Mouse (Mus musculus): ENCODE data around the gene Spsb3. TPM values are rescaled to one million over a fixed set of nuclear protein-coding genes. Genes with fewer than 3 reads are reported as not detected.

Gene Spsb3
- total RNA-seq (2021), result 10 to 100 TPM; 27.8 to 31.5 TPM
- long read RNA-seq, experiment 1, transcript Spsb3-209 (7 exons, 1,953 nt), result major isoform, 44 of 76 reads
- long read RNA-seq, experiment 1, transcript Spsb3-203 (7 exons, 1,641 nt), result minor isoform, 8 of 76 reads
- long read RNA-seq, experiment 1, partial matches to known transcripts, result 2 of 76 reads
- long read RNA-seq, experiment 1, other reads (novel, unspliced or antisense), result 17 of 76 reads
- long read RNA-seq, experiment 2, transcript Spsb3-209 (7 exons, 1,953 nt), result major isoform, 62 of 109 reads
- long read RNA-seq, experiment 2, transcript Spsb3-203 (7 exons, 1,641 nt), result minor isoform, 12 of 109 reads
- long read RNA-seq, experiment 2, partial matches to known transcripts, result 2 of 109 reads
- long read RNA-seq, experiment 2, other reads (novel, unspliced or antisense), result 30 of 109 reads

DNA sequence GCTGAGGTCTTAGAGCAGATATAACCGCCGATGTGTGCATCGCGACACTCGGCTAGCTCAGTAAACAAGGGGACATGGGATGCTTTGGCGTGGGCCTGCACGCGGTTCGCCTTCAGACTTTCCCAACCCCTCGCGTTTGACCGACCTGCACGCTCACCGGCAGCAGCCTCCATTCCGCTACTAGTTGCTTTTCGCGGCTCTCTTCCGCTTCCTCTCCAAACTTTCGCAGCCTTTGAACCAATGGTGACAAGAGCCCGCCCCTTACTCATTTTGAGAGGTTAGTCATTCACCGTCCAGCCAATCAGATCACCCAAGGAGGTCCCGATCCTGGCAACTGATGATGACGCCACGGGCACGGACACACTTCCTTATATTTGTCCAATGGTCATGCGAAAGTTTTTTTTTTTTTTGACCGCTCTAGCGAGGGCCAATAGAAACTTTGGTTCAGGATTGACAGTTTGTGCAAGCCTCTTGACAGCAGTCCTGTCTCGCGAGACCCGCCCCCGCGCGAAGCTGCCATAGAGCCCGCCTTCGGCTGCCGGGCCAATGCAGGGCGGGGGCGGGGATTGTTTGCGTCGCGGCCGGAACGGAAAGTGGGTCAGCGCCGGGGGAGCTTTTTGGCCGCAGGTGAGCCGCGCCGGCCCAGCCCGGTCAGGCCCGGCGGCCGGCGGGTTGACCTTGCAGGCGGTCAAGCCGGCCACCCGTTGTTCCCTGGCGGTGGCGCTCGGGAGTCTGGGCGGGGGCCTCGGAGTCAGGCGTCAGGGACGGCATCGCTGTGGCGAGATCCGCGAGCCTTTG, at the start of gene Spsb3, which contains the start of gene Nubp2:
TSS of gene Spsb3 (plus strand) at position 510 of the 798 bp plus-strand sequence.
TSS of gene Nubp2 (minus strand) at position 216 of the 798 bp plus-strand sequence.
- peak; percentile 98 for DNase-seq

DNA sequence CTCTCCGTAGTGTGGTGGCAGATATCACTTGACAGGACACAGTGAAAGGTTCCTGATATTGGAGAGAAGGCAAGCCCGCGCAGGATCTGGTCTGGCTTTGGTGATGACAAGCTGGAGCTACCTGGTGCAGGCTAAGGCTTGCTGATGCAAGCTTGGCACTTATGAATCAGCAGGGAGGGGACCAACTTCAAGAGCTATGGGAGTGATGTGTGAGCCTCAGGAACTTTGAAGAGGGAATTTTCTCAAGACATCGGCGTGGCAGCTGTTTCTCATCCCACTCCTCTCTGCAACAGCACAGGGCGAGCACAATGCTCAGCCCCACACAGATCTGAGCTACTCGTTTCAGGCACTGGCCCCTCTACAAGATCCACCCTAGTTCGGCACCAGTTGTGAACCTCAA, 46.6 kb upstream of the Spsb3 start, which contains the start of gene Hagh:
TSS of gene Hagh (plus strand) at position 302 of the 400 bp plus-strand sequence.
- DNase-seq, result no peak

DNA sequence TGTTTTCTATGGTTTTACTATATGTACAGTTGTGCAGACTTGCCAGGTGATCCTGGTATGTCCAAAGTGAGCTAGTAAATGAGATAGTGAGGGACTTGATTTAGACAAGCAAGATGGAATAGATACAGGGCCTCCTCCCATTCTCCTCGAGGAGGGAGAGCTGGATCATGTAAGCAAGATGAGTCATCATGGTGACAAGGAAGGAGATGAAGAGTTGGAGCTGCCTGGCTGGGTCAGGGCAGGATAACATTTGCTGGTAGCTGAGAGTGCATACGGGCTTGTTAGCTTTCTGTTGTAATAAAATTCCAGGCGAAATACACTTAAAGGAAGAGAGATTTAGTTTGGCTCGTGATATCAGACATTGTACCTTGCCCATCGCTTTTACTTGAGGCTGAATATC, 46.1 kb upstream of the Spsb3 start:
- no peak for DNase-seq

DNA sequence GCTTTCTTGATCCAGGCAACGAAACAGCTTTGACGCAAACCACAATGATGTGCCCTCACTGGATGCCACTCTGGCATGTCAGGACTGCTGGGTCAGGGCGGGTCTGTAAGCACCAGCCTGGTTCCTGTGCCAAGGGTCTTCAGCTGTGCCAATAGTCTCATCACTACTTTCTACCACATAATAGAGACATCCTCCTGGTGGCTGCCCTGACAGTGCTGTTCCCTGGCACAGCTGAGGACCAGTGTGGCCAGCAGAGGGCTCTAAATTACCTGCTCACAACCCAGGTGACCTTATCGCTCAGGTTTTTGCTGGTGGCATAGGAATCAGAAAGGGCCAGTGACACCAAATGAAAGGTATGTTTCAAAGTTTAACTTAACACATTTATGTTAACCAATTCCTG, 45.3 kb upstream of the Spsb3 start:
- DNase-seq, result no peak

DNA sequence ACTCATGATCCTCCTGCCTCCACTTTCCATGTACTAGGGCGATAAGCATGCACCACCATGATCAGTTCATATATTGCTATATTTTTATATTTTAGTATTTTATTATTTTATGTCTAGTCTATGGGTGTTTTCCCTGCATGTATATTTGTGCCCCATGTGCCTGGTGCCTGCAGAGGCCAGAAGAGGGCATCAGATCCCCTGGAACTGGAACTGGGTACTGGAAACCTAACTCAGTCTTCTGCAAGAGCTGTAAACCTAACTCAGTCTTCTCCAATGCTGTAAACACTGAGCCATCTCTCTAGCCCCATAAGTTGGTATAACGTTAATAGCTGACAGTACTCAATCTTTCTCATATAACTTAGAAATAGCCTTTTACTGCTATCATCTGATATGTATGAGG, 43.8 kb upstream of the Spsb3 start:
- DNase-seq, result no peak

DNA sequence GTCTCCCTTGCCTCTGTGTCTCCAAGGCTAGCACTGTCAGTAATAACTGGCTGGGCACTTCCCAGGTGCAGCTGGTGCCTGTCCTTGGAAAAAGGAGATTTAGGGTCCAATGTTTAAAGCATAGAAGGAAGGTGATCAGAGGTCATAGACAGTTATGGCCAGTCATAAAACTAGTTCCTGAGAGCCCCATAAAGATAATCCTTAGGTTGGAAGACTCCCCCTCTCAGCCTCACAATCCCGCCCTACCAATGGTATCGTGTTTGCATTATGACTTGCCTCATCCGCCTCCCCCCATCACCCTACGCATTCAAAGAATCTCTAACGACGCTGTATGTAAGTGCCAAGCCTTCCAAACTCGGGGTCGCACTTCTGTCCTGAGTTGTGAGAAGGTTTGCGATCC, 41.9 kb upstream of the Spsb3 start:
- no peak for DNase-seq

DNA sequence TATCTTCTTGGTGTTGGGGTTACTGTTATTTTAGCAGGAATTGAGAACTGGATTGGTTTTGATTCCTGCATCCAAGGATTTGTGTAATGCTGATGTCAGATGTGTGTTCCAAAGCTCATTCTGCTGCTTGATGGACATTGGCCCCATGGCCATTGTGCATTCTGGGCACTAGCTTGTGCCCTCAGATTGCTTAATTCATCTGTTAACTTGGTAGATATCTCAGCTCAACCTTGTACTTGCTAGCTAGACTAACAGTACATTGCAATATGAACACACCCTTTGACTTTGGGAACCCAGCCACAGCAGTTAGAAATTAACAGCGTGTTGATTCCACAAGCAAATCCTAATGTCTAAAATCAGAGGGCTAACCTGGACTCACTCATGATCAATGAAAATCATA, 39.1 kb upstream of the Spsb3 start:
- DNase-seq, result no peak

DNA sequence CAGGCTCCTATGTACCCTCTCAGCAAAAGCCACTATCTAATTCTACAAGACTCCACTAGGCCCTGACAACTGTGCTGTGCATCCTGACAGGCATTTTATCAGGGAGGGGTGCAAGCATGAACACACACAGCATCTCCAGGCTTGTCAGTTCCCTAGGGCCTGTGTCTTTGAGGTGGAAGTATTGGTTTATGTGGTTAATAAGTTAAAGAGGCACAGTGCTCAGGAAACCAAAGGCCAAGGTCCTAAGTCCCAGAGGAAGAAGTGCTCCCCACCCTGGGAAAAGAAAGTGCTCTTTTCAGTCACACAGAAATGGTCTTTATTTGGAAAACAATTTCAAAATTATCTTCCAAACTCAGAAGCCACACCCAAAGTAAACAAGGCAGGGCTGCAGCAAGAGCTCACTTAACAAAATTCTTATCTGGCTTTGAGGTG, 37.8 kb upstream of the Spsb3 start:
- no peak for DNase-seq

DNA sequence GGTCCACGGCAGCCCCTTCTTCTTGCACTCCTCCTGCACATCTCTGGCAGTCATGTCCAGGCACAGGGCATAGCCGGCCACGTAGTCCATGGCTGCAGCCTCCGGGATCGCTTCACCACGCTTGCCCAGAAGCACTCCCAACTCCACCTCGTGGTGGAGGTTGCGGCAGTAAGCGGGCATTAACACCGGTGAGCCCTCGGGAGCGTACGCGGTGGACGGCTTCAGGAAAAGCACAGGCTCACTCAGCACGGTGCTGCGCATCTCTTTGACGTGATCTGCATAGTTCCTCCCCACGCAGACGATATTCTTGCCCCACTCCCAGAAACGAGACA, 36.7 kb upstream of the Spsb3 start:
- no peak for DNase-seq

DNA sequence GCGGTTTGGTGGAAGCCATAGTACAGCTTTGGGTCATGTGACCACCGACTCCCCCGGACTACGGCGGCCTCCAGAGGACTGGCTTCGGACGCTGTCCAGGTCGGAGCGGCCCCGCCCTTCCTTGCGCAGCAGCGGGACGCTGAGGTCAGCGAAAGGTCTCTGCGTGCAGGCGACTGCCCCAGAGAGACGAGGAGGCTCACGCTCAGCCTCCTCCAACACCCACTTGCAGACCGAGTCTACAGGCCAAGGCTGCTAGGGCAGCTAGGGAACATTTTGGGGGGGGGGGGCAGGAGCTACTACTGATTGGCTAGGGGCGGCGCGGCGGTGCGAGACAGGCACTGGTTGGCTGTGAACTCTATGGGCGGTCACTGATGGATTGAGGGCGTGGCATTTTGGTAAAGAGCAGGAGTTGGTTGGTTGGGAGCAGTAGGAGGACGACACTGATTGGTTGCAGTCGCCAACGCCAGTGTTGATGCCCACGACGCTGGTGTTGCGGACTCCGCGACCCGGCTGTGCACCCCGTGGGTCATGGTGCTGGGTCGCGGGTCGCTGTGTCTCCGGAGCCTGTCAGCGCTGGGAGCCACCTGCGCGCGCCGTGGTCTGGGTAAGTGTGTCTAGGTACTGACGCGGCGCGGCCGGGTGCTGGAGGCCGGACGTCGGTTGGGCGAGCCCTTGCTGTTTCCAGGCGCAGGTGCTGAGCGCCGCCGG, 36.2 kb upstream of the Spsb3 start, which contains the start of gene Fahd1:
TSS of gene Fahd1 (minus strand) at position 300 of the 708 bp plus-strand sequence.
- DNase-seq, result peak; percentile 97

DNA sequence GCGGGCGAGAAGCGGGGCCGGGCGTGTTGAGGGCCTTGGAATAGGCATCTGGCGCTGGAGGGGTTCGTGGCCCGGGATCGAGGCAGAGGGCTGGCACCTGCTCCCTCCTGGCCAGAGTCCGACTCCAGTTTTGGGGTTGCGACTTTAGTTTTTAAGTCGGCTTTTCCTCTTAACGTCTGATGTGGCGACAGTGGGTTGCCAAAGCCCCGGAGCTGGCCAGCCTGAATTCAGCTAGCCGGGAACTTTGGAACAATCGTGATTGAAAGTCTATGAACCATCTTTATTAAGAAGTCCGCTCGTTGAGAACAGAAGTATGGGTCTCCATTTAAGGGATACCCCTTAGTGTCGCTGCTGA, 35.7 kb upstream of the Spsb3 start:
- DNase-seq, result no peak

DNA sequence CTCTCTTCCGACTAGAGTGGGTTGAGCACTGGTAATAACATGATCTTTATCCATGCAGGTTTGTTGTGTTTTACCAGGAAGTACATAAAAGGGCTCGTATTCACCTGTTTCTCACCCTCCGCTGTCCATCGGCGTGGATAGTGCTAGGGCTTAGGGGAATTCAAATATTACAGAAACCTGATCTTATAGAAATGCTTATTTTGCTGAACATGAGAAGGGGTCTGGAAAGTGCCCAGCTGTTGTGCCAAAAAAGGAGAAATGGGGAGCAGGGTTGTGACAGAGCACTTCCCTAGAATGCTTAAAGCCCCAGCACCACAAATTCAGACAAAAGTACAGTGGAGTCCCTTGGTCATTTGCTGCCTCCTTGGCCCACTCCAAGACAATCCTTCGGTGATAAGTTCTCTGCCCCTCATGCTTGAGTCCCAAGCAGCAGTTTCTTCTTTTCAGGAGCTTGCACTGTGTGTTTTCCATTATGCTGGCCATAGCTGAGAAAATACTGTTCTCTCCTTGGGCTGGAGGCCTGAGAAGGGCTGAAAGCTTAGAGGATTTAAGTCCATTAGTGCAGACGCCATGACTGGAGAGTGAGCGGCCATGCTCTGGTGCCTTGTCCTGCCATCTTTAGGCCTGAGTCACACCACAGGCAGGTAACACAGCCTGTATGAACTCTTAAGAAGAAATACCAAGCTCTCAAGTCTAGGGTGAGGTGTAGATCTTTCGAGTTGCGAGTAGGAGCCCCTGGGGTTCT, 34.9 kb upstream of the Spsb3 start:
- DNase-seq, result no peak

DNA sequence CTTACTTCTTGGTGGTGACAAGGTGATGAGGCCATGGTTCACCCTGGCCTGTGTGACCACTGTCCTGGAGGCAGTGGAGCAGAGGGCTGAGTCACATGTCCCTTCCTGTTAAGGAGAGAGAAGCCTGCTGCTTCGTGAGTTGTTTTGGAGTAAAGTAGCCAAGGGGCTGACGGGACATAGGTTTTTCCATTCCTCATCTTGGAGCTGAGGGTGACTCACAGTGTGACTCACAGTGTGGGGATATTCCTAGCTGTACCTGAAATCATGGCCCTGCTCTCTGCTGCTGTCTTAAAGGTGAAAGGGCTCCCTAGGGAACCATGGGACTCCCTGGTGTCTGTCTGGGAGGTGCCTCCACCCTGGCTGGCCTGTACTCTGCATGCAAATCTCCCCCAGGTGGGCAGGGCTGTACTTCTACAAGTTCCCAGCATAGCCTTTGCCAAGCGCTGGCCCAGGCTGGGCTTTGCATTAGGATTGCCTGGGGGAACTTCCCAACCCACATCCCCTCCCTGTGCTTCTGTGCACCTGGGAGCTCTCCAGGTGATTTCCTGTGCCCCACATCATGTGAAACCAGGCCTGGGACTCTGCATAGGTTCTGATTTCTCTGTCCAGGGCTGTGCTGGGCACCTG, 30.5 kb upstream of the Spsb3 start:
- no peak for DNase-seq

DNA sequence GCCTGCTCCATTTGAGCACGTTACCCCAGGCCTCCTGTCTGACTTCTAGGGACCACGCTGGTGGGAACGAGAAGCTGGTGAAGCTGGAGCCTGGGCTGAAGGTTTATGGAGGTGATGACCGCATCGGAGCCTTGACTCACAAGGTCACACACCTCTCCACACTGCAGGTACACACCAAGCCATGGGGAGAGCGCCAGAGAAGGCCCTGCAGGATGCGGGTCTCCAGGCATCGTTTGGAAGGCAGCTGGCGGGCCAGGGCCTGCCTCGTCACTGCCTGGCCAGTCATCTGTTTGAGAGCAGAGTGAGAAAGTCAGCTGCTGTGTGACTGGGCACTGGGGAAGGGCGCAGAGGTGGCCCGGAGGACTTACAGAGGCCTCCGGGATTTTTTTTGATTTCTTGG, 29.9 kb upstream of the Spsb3 start:
- DNase-seq, result no peak

DNA sequence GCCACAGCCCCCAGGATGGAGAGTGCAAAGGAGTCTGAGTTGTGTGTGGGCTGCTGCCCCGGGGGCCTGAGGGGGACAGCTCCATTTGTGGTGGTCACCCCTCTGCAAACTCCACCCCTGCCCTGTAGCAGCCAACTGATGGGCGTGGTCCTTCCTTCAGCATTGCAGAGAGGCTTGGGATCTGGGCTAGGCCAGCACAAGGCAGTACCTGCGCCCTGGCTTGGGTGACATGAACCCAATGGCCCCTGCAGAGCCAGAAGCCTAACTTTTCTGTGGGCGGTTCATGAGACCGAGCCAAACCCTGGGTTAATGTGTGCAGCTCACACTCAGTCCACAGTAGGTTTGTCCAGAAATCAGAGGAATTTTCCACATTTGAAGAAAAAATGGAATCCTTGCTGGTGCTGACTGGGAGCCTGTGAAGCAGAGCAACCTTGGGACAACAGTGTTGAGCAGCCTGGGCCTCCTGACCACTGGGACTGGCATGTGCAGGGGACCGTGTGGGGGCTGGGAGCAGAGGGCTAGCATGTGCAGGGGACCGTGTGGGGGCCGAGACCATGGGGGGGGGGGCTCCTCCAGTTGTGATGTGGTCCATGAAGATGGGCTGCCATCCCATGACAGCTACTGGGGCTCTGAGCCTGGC, 28.5 kb upstream of the Spsb3 start:
- no peak for DNase-seq

DNA sequence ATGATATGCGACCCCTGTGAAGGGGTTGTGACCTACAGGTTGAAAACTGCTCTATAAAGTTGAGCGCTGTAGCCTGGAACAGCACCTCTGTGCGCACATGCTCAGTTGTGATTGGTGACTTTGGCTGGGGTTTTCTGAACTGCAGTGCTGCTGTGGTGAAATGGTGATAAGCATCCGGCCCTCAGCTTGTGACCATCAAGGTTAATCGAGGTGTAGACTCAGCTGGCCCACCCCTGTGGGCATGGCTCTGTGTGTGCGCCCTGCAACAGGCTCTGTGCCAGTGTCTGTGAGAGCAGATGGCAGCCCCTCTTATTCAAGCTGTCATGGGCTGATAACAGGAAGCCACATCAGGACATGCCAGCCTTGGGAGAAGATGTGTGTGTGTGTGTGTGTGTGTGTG, 27.5 kb upstream of the Spsb3 start:
- DNase-seq, result no peak

DNA sequence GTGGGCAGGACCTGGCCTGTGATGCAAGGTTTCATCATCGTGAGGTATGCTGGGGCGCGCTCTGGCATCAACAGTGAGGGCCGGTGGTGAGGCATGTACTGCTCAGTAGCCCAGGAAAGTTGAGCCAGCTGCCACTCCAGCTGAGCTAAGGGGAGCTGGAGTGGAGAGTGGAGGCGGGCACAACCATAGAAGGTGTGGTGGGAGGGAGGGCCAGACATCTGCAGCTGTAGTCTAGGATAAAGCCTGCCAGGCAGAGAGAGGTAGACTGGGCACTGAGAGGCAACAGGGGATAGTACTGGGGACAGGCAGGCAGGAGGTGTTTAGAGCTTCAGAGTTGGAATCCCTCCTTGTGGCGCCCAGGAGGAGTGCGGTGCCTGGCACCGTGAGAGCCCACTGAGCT, 26.4 kb upstream of the Spsb3 start:
- DNase-seq, result no peak

DNA sequence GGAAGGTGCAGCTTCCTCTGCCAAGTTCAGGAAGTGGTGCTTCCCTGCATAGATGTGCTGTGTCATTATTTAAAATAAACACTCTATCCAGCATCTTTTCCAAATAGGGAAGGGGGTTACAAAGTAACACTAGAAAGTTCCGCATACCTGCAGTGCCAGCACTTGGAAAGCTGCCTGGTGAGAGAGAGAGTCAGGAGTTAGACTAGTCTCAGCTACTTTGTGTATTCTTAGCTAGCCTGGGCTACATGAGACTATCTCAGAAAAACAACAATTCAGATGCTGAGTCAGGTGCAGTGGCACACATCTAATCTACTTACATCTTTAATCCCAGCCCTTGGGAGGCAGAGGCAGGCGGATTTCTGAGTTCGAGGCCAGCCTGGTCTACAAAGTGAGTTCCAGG, 24.7 kb upstream of the Spsb3 start:
- no peak for DNase-seq

DNA sequence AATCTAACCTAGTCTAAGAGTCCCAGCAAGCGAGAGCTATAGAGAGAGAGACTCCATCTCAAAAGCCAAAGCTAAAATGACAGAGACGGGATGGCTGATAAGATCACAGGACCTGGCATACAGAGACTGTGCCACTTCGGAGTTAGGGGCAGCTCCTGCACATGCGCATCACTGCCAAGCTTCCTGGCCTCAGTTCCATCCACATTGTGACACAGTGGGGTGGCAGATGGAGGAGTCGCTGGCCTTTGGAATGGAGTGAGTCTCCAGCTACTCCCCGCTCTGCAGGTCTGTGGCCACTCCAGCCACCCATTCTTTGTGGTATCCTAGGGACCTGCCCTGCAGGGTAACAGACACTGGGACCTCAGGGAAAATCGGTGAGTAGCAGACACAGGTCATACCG, 20.7 kb upstream of the Spsb3 start, which contains the start of gene Igfals:
TSS of gene Igfals (plus strand) at position 222 of the 400 bp plus-strand sequence.
- DNase-seq, result no peak

DNA sequence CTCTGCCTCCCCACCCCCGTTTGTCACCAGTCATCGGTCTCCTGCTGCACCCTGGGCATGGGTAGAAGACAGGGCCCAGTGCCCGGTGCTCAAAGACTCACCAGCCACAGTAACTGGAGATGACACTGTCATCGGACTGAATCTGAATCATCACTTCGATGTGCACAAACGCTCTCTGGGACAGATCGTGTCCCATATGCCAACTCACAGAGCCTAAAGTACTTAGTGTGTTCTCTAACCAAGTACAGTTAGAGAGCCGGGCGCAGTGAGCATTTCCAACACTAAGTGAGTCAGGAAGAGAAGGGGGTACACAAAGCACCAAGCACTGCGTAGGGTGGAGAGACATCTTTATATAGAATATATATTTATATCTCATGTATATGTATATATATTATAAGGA, 18.5 kb upstream of the Spsb3 start:
- DNase-seq, result no peak

All from gastrocnemius, postnatal 25 days (tissue).